Mouse (Mus musculus): Measurements from ENCODE around the gene Rreb1. TPM values are rescaled to one million over a fixed set of nuclear protein-coding genes. Genes with fewer than 3 reads are reported as not detected.

Rreb1 gene
- polyA plus RNA-seq, 2 experiments: 19.0 to 21.4 TPM

DNA sequence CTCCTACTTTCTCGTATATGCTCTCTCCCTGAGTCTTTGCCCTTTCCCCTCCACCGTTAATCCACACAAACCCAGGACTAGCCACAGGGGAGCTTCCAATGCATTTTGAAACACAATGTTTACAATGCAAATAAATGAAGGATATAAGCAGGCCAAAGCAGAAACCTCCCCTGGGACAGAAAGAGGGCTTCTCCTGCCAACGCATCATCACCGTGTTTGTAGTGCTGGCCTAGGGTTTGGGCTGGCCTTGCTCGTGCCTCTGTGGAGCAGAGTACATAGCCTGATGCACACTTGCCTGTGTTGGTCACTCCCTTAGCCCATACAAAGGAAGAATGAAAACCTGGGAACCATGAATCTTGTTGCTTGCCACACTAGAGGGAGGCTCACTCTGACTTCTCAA is 162.4 kb downstream of the Rreb1 start:
- ATAC-seq (ENCODE audit: low FRiP score, low read depth): no peak
- Histone ChIP-seq H3K4me2 (replicated peaks; ENCODE audit: low read depth, low read length, severe bottlenecking) (no peak overlapping the region), H3K36me3 (ENCODE audit: control insufficient read depth, insufficient read depth, low read length) (peaks cover 36% of the 10 kb centered on the region), H3K4me3 (replicated peaks; ENCODE audit: low read length) (no peak overlapping the region), H3K9me3 (ENCODE audit: control insufficient read depth, low read length) (no peaks in the 10 kb centered on the region), H3K27me3 (ENCODE audit: control insufficient read depth, insufficient read depth, low read length) (no peaks in the 10 kb centered on the region), H3K4me1 (ENCODE audit: control insufficient read depth, insufficient read depth, low read length) (peaks cover 17% of the 10 kb centered on the region; the same call in 1 of the 2 replicates), H3K9ac (ENCODE audit: low read depth, low read length, severe bottlenecking) (no peak overlapping the region), H3K27ac (replicated peaks; ENCODE audit: low read depth, low read length) (no peak overlapping the region)
- WGBS: 68% methylated on average over 5 of the region's 5 CpGs
- DNase-seq (ENCODE audit: low spot score): no peak
- TF ChIP-seq POLR2A (IDR thresholded peaks at IDR 0.05; ENCODE audit: borderline replicate concordance, extremely low read depth, insufficient read depth, insufficient read length): no peak

- no peak for TF ChIP-seq POLR2A (IDR thresholded peaks at IDR 0.05; ENCODE audit: borderline replicate concordance, extremely low read depth, insufficient read depth, insufficient read length)
Observed at GRCm38 (mm10) chr13:37941138-37941645, 163.0 kb downstream of the Rreb1 start.

DNA sequence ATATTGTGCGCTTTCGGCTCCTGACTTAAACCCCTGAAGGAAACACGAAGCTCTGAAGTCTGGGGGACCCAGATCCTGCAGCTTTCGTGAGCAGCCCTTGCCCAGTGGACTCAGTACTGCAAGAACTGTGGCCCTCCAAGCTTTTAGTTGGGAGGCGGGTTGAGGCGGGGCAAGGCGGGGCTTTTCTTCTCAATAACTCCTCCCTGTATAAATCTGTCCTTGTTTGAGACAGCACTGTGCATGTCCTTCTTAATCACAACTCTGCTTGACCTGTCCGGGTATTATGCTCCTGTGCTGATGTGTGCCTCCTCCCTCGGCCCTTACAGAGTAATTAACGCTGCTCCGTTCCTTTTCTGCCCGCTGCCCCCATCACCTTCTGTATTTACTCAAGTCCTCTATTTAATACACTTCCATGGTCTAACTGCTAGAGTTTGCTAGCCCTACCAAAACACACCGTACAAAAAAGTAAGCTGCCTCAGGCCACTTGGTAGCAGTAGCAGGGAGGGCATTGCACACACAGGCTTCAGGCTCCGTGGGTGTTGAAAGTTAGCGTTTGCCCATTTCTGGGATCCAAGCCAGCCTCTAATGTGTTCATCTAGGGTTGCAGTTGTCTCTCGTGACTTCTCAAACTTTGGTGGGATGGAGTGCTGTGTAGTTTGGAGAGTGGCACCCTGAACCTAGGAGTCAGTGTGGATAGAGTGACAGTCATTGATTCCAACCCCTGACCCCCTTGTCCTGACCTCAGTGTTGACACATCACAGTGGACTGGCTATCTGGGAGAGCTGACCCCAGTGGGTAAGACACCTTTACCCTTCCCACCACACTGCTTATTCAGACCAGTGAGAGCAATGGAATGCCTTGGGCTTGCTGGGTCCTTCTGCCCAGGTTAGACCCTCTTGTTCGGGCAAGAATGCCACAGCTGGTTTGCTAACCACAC is 164.0 kb downstream of the Rreb1 start:
- Histone ChIP-seq H3K9ac (ENCODE audit: low read depth, low read length, severe bottlenecking) (no peak overlapping the region), H3K27me3 (ENCODE audit: control insufficient read depth, insufficient read depth, low read length) (no peaks in the 10 kb centered on the region), H3K4me1 (ENCODE audit: control insufficient read depth, insufficient read depth, low read length) (peaks cover 17% of the 10 kb centered on the region; the same call in 1 of the 2 replicates), H3K9me3 (ENCODE audit: control insufficient read depth, low read length) (no peaks in the 10 kb centered on the region), H3K36me3 (ENCODE audit: control insufficient read depth, insufficient read depth, low read length) (peaks cover 26% of the 10 kb centered on the region), H3K4me3 (replicated peaks; ENCODE audit: low read length) (no peak overlapping the region), H3K27ac (replicated peaks; ENCODE audit: low read depth, low read length) (no peak overlapping the region; the same call in 1 of the 2 replicates), H3K4me2 (replicated peaks; ENCODE audit: low read depth, low read length, severe bottlenecking) (no peak overlapping the region)
- WGBS: 69% methylated on average over 17 of the region's 17 CpGs
- DNase-seq (ENCODE audit: low spot score) (no peak), ATAC-seq (ENCODE audit: low FRiP score, low read depth) (no peak)
- no peak for TF ChIP-seq POLR2A (IDR thresholded peaks at IDR 0.05; ENCODE audit: borderline replicate concordance, extremely low read depth, insufficient read depth, insufficient read length)

More at GRCm38 (mm10) chr13:37941138-37941645, 163.0 kb downstream of the Rreb1 start:
- Histone ChIP-seq H3K4me3 (replicated peaks; ENCODE audit: low read length) (no peak overlapping the region), H3K9me3 (ENCODE audit: control insufficient read depth, low read length) (no peaks in the 10 kb centered on the region), H3K27ac (replicated peaks; ENCODE audit: low read depth, low read length) (no peak overlapping the region), H3K36me3 (ENCODE audit: control insufficient read depth, insufficient read depth, low read length) (peaks cover 31% of the 10 kb centered on the region), H3K4me2 (replicated peaks; ENCODE audit: low read depth, low read length, severe bottlenecking) (no peak overlapping the region), H3K4me1 (ENCODE audit: control insufficient read depth, insufficient read depth, low read length) (peaks cover 17% of the 10 kb centered on the region; the same call in 1 of the 2 replicates), H3K27me3 (ENCODE audit: control insufficient read depth, insufficient read depth, low read length) (no peaks in the 10 kb centered on the region), H3K9ac (ENCODE audit: low read depth, low read length, severe bottlenecking) (no peak overlapping the region)
- ATAC-seq (ENCODE audit: low FRiP score, low read depth) (no peak), DNase-seq (ENCODE audit: low spot score) (no peak)
- WGBS: 83% methylated on average over 5 of the region's 5 CpGs

- no peak overlapping the region for H3K4me2 ChIP-seq (replicated peaks; ENCODE audit: low read depth, low read length, severe bottlenecking)
- ATAC-seq (ENCODE audit: low FRiP score, low read depth) (no peak), DNase-seq (ENCODE audit: low spot score) (no peak)
- no peak for TF ChIP-seq POLR2A (IDR thresholded peaks at IDR 0.05; ENCODE audit: borderline replicate concordance, extremely low read depth, insufficient read depth, insufficient read length)
- H3K4me1 ChIP-seq (ENCODE audit: control insufficient read depth, insufficient read depth, low read length): peaks cover 17% of the 10 kb centered on the region; the same call in 1 of the 2 replicates
- H3K36me3 ChIP-seq (ENCODE audit: control insufficient read depth, insufficient read depth, low read length): peaks cover 33% of the 10 kb centered on the region
- H3K27me3 ChIP-seq (ENCODE audit: control insufficient read depth, insufficient read depth, low read length): no peaks in the 10 kb centered on the region
- no peaks in the 10 kb centered on the region for H3K9me3 ChIP-seq (ENCODE audit: control insufficient read depth, low read length)
- 45% methylated on average over 4 of the region's 4 CpGs for WGBS
- H3K9ac ChIP-seq (ENCODE audit: low read depth, low read length, severe bottlenecking): no peak overlapping the region
- peak overlapping the region; percentile 16; the same call in 1 of the 2 replicates for H3K27ac ChIP-seq (replicated peaks; ENCODE audit: low read depth, low read length)
- no peak overlapping the region for H3K4me3 ChIP-seq (replicated peaks; ENCODE audit: low read length)
Observed at GRCm38 (mm10) chr13:37942887-37943331, 164.7 kb downstream of the Rreb1 start.

GRCm38 (mm10) chr13:37943466-37943865 is 165.3 kb downstream of the Rreb1 start:
- no peak for DNase-seq (ENCODE audit: low spot score)
- 78% methylated on average over 3 of the region's 3 CpGs for whole genome bisulfite sequencing
- Histone ChIP-seq H3K27me3 (ENCODE audit: control insufficient read depth, insufficient read depth, low read length) (no peaks in the 10 kb centered on the region), H3K4me3 (replicated peaks; ENCODE audit: low read length) (no peak overlapping the region), H3K9me3 (ENCODE audit: control insufficient read depth, low read length) (no peaks in the 10 kb centered on the region), H3K36me3 (ENCODE audit: control insufficient read depth, insufficient read depth, low read length) (peaks cover 33% of the 10 kb centered on the region), H3K9ac (ENCODE audit: low read depth, low read length, severe bottlenecking) (no peak overlapping the region), H3K27ac (replicated peaks; ENCODE audit: low read depth, low read length) (0 out of 2 replicates have a peak overlapping the region, but pooled peaks have one; percentile 16), H3K4me1 (ENCODE audit: control insufficient read depth, insufficient read depth, low read length) (peaks cover 17% of the 10 kb centered on the region; the same call in 1 of the 2 replicates), H3K4me2 (replicated peaks; ENCODE audit: low read depth, low read length, severe bottlenecking) (no peak overlapping the region)
- TF ChIP-seq POLR2A (IDR thresholded peaks at IDR 0.05; ENCODE audit: borderline replicate concordance, extremely low read depth, insufficient read depth, insufficient read length): no peak
- no peak for ATAC-seq (ENCODE audit: low FRiP score, low read depth)
